Mouse (Mus musculus): ENCODE results near the gene Stx1b.

DNA sequence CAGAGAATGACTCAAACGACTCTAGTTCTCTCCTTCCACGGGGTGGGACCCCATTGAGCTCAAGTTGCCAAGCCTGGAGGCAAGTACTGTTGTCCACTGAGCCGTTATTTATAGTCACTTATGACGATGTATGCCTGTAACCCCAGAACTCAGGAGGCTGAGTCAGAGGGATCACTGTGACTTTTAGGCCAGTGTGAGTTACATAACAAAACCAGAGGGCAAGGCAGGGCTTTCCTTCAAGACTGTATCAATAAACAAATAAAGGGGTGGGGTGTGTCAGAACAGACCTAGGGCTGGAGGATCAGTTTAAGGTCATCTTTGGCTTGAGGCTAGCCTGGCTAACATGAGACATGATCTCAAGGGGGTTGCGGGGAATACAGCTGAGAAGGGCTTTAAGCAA is 26.6 kb upstream of the Stx1b start:
- TF ChIP-seq POLR2A (IDR thresholded peaks at IDR 0.05; ENCODE audit: insufficient read length, low read depth): no peak
- TF ChIP-seq MAX (IDR thresholded peaks at IDR 0.05; ENCODE audit: low read depth): no peak
- TF ChIP-seq TCF3 (IDR thresholded peaks at IDR 0.05; ENCODE audit: insufficient read length, low read depth): no peak
- no peak for TF ChIP-seq USF1 (IDR thresholded peaks at IDR 0.05; ENCODE audit: low read depth)
- no peak for TF ChIP-seq REST (IDR thresholded peaks at IDR 0.05; ENCODE audit: insufficient read depth, insufficient read length)
- no peak for TF ChIP-seq E2F4 (IDR thresholded peaks at IDR 0.05; ENCODE audit: insufficient read depth)

Measured in myocyte (in vitro differentiated cells).